Mouse (Mus musculus): ENCODE results near the gene Washc4. TPM values are rescaled to one million over a fixed set of nuclear protein-coding genes. Genes with fewer than 3 reads are reported as not detected.
A peak's percentile ranks its signal among the peaks of the same experiment; 100 is the strongest.

Washc4 gene
- polyA plus RNA-seq, 2 experiments: 16.4 to 36.2 TPM

- ATAC-seq (ENCODE audit: low FRiP score, low read depth) (no peak), DNase-seq (ENCODE audit: low spot score) (no peak)
- no peak overlapping the region for H3K9ac ChIP-seq (ENCODE audit: low read depth, low read length, severe bottlenecking)
- TF ChIP-seq POLR2A (IDR thresholded peaks at IDR 0.05; ENCODE audit: borderline replicate concordance, extremely low read depth, insufficient read depth, insufficient read length): no peak
- WGBS: 9% methylated on average over 1 of the region's 1 CpGs
- H3K27ac ChIP-seq (replicated peaks; ENCODE audit: low read depth, low read length): no peak overlapping the region
- H3K4me1 ChIP-seq (ENCODE audit: control insufficient read depth, insufficient read depth, low read length): no peaks in the 10 kb centered on the region
- no peak overlapping the region for H3K4me2 ChIP-seq (replicated peaks; ENCODE audit: low read depth, low read length, severe bottlenecking)
- no peak overlapping the region for H3K4me3 ChIP-seq (replicated peaks; ENCODE audit: low read length)
- H3K36me3 ChIP-seq (ENCODE audit: control insufficient read depth, insufficient read depth, low read length): no peaks in the 10 kb centered on the region
- no peaks in the 10 kb centered on the region for H3K9me3 ChIP-seq (ENCODE audit: control insufficient read depth, low read length)
- H3K27me3 ChIP-seq (ENCODE audit: control insufficient read depth, insufficient read depth, low read length): 0 out of 2 replicates have a peak, but pooled peaks cover 4% of the 10 kb centered on the region
Measured at GRCm38 (mm10) chr10:83536436-83536835, 7.1 kb upstream of the Washc4 start.

- H3K36me3 ChIP-seq (ENCODE audit: control insufficient read depth, insufficient read depth, low read length): no peaks in the 10 kb centered on the region
- H3K4me1 ChIP-seq (ENCODE audit: control insufficient read depth, insufficient read depth, low read length): no peaks in the 10 kb centered on the region
- H3K4me3 ChIP-seq (replicated peaks; ENCODE audit: low read length): no peak overlapping the region
- H3K9ac ChIP-seq (ENCODE audit: low read depth, low read length, severe bottlenecking): no peak overlapping the region
- ATAC-seq (ENCODE audit: low FRiP score, low read depth) (no peak), DNase-seq (ENCODE audit: low spot score) (no peak)
- no peaks in the 10 kb centered on the region for H3K9me3 ChIP-seq (ENCODE audit: control insufficient read depth, low read length)
- no peak for TF ChIP-seq POLR2A (IDR thresholded peaks at IDR 0.05; ENCODE audit: borderline replicate concordance, extremely low read depth, insufficient read depth, insufficient read length)
- 74% methylated on average over 6 of the region's 6 CpGs for WGBS
- H3K27me3 ChIP-seq (ENCODE audit: control insufficient read depth, insufficient read depth, low read length): no peaks in the 10 kb centered on the region
- no peak overlapping the region for H3K4me2 ChIP-seq (replicated peaks; ENCODE audit: low read depth, low read length, severe bottlenecking)
- H3K27ac ChIP-seq (replicated peaks; ENCODE audit: low read depth, low read length): no peak overlapping the region
Measured at GRCm38 (mm10) chr10:83539311-83539980, 4.1 kb upstream of the Washc4 start.

DNA sequence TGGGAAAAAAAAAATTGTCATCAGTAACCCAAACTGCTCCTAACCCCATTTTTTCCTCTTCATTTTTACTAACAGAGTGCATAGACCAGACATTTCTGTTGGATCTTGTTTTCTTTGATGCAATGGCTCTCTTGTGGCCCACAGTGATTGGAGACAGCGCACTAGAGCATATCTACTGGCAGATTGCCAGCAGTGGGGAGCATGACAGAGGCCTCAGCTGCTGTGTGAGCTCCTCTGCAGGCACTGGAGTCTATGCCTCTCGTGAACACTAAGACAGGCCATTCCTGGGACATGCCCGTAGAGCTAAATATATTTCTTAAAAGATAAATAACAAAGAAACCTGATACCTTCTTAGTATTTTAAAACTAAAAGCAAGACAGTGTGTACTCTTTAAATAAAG is 3.5 kb upstream of the Washc4 start:
- no peak overlapping the region for H3K27ac ChIP-seq (replicated peaks; ENCODE audit: low read depth, low read length)
- H3K4me2 ChIP-seq (replicated peaks; ENCODE audit: low read depth, low read length, severe bottlenecking): no peak overlapping the region
- no peaks in the 10 kb centered on the region for H3K9me3 ChIP-seq (ENCODE audit: control insufficient read depth, low read length)
- no peaks in the 10 kb centered on the region for H3K36me3 ChIP-seq (ENCODE audit: control insufficient read depth, insufficient read depth, low read length)
- ATAC-seq (ENCODE audit: low FRiP score, low read depth): no peak
- no peak for TF ChIP-seq POLR2A (IDR thresholded peaks at IDR 0.05; ENCODE audit: borderline replicate concordance, extremely low read depth, insufficient read depth, insufficient read length)
- H3K9ac ChIP-seq (ENCODE audit: low read depth, low read length, severe bottlenecking): no peak overlapping the region
- H3K4me1 ChIP-seq (ENCODE audit: control insufficient read depth, insufficient read depth, low read length): peaks cover 6% of the 10 kb centered on the region
- DNase-seq (ENCODE audit: low spot score): peak; percentile 48
- no peak overlapping the region for H3K4me3 ChIP-seq (replicated peaks; ENCODE audit: low read length)
- no peaks in the 10 kb centered on the region for H3K27me3 ChIP-seq (ENCODE audit: control insufficient read depth, insufficient read depth, low read length)
- 51% methylated on average over 3 of the region's 3 CpGs for WGBS

DNA sequence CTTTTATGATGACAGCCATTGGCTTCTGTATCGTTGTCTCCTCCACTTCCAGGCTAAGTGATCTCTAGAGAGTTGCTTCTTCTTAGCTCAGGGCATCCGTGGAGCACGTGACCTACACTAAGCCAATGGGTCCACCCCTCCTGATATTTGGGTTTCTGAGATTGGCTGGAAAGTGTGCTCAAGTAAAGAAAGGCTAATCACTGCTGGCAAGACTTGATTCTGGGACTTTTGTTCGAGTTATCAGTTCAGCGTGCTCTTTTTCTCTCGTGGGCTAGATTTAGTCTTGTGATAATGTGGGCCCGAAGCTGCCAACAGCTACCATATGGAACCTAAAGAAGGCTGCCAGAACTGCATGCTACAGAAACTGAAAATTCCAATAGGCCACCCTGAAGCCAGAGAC is 1.3 kb upstream of the Washc4 start:
- no peaks in the 10 kb centered on the region for H3K36me3 ChIP-seq (ENCODE audit: control insufficient read depth, insufficient read depth, low read length)
- no peak for ATAC-seq (ENCODE audit: low FRiP score, low read depth)
- H3K4me2 ChIP-seq (replicated peaks; ENCODE audit: low read depth, low read length, severe bottlenecking): no peak overlapping the region
- H3K4me3 ChIP-seq (replicated peaks; ENCODE audit: low read length): no peak overlapping the region
- DNase-seq (ENCODE audit: low spot score): no peak
- peaks cover 10% of the 10 kb centered on the region for H3K4me1 ChIP-seq (ENCODE audit: control insufficient read depth, insufficient read depth, low read length)
- TF ChIP-seq POLR2A (IDR thresholded peaks at IDR 0.05; ENCODE audit: borderline replicate concordance, extremely low read depth, insufficient read depth, insufficient read length): no peak
- H3K9me3 ChIP-seq (ENCODE audit: control insufficient read depth, low read length): no peaks in the 10 kb centered on the region
- no peaks in the 10 kb centered on the region for H3K27me3 ChIP-seq (ENCODE audit: control insufficient read depth, insufficient read depth, low read length)
- no peak overlapping the region for H3K27ac ChIP-seq (replicated peaks; ENCODE audit: low read depth, low read length)
- no peak overlapping the region for H3K9ac ChIP-seq (ENCODE audit: low read depth, low read length, severe bottlenecking)
- 81% methylated on average over 7 of the region's 7 CpGs for WGBS

- Histone ChIP-seq H3K9me3 (ENCODE audit: control insufficient read depth, low read length) (no peaks in the 10 kb centered on the region), H3K9ac (ENCODE audit: low read depth, low read length, severe bottlenecking) (peak overlapping the region; percentile 92), H3K4me2 (replicated peaks; ENCODE audit: low read depth, low read length, severe bottlenecking) (peak overlapping the region; percentile 67), H3K27me3 (ENCODE audit: control insufficient read depth, insufficient read depth, low read length) (no peaks in the 10 kb centered on the region), H3K4me3 (replicated peaks; ENCODE audit: low read length) (peak overlapping the region; percentile 97), H3K4me1 (ENCODE audit: control insufficient read depth, insufficient read depth, low read length) (peaks cover 10% of the 10 kb centered on the region), H3K27ac (replicated peaks; ENCODE audit: low read depth, low read length) (peak overlapping the region; percentile 89), H3K36me3 (ENCODE audit: control insufficient read depth, insufficient read depth, low read length) (peaks cover 9% of the 10 kb centered on the region)
- DNase-seq (ENCODE audit: low spot score) (peak; percentile 69), ATAC-seq (ENCODE audit: low FRiP score, low read depth) (peak; percentile 86)
- TF ChIP-seq POLR2A (IDR thresholded peaks at IDR 0.05; ENCODE audit: borderline replicate concordance, extremely low read depth, insufficient read depth, insufficient read length): no peak
- under 1% methylated on average over 21 of the region's 41 CpGs for WGBS
Measured at GRCm38 (mm10) chr10:83544103-83544479, 539 bp downstream of the Washc4 start.
